Mouse (Mus musculus) heart, postnatal 4 days (tissue): ENCODE data around the gene Elac2. TPM values are rescaled to one million over a fixed set of nuclear protein-coding genes. Genes with fewer than 3 reads are reported as not detected.

Experiments
- DNase-seq: peaks from one replicate; pipeline ENCODE4 v3.0.0; 2021
- total RNA-seq, 2 experiments: library from RNA; stranded (reverse); gene quantifications; 2 replicates each; pipeline ENCODE4 v1.2.3; 2021

The Elac2 gene
- total RNA-seq, 2 experiments from 2014 or later = 20.2 to 21.1 TPM

- no peak for DNase-seq
Measured at GRCm38 (mm10) chr11:65022771-65023170, 43.9 kb downstream of the Elac2 start.

- no peak for DNase-seq
Measured at GRCm38 (mm10) chr11:65028049-65028448, 49.2 kb downstream of the Elac2 start.

- DNase-seq = no peak
Measured at GRCm38 (mm10) chr11:65030201-65030600, 51.4 kb downstream of the Elac2 start.

GRCm38 (mm10) chr11:65032221-65032620 is 53.4 kb downstream of the Elac2 start:
- DNase-seq = no peak

- no peak for DNase-seq
Measured at GRCm38 (mm10) chr11:65038996-65039395, 60.2 kb downstream of the Elac2 start.

GRCm38 (mm10) chr11:65039517-65040095 is 60.8 kb downstream of the Elac2 start:
- peak; percentile 12 for DNase-seq

- no peak for DNase-seq
Measured at GRCm38 (mm10) chr11:65040556-65040955, 61.7 kb downstream of the Elac2 start.

- no peak for DNase-seq
Measured at GRCm38 (mm10) chr11:65049090-65049489, 70.3 kb downstream of the Elac2 start.

- DNase-seq = no peak
Measured at GRCm38 (mm10) chr11:65050819-65051218, 72.0 kb downstream of the Elac2 start.

Other genes with a start within 250 kb of the Elac2 start
- gene 1700086D15Rik, start 180.9 kb downstream of the Elac2 start, total RNA-seq = under 1 TPM; 0.74 to 0.81 TPM
- 10 to 100 TPM; 19.9 to 23.7 TPM for gene Arhgap44, start 183.9 kb downstream of the Elac2 start, total RNA-seq